Mouse (Mus musculus) megakaryocyte, adult 5-6 weeks (primary cell): ENCODE data around the gene Epn3. TPM values are rescaled to one million over a fixed set of nuclear protein-coding genes. Genes with fewer than 3 reads are reported as not detected.

ENCODE experiments used
- ATAC-seq: 2 replicates; pipeline ENCODE4 v1.8.0; 2016; ENCODE audit warnings: mild to moderate bottlenecking, inconsistent platforms; ENCODE audit not compliant: poor library complexity, severe bottlenecking
- total RNA-seq, 2 experiments: library from RNA; stranded (forward) in 1 of 2; stranded (reverse) in 1 of 2; fragments of 153-499, 151-499 nt in 1 of 2; fragments of 221-1000, 200-1000 nt in 1 of 2; gene quantifications; 2 replicates each; pipeline versions ENCODE4 v1.2.3 to v1.2.4; 2015 to 2017

Epn3 gene
- total RNA-seq, 2 experiments from 2014 or later = not detected

- no peak for ATAC-seq
Observed at GRCm38 (mm10) chr11:94498093-94498996, 1.4 kb downstream of the Epn3 start.

- no peak for ATAC-seq
Observed at GRCm38 (mm10) chr11:94495415-94495814, 4.4 kb downstream of the Epn3 start.

GRCm38 (mm10) chr11:94491749-94492099, 8.1 kb downstream of the Epn3 start:
- ATAC-seq = no peak

GRCm38 (mm10) chr11:94491035-94491748, 8.6 kb downstream of the Epn3 start:
- ATAC-seq = no peak

- ATAC-seq = no peak
Observed at GRCm38 (mm10) chr11:94489745-94490144, 10.0 kb downstream of the Epn3 start.

- ATAC-seq = no peak
Observed at GRCm38 (mm10) chr11:94488767-94489533, 10.8 kb downstream of the Epn3 start.

GRCm38 (mm10) chr11:94486001-94486400, 13.8 kb downstream of the Epn3 start, which contains the start of gene Spata20:
Spata20 (minus strand) TSS chr11:94486179.
- ATAC-seq = peak; percentile 78

GRCm38 (mm10) chr11:94485223-94485622, 14.6 kb downstream of the Epn3 start:
- no peak for ATAC-seq

- no peak for ATAC-seq
Observed at GRCm38 (mm10) chr11:94484636-94485035, 15.1 kb downstream of the Epn3 start.

GRCm38 (mm10) chr11:94483921-94484320, 15.9 kb downstream of the Epn3 start:
- no peak for ATAC-seq

- no peak for ATAC-seq
Observed at GRCm38 (mm10) chr11:94483436-94483835, 16.3 kb downstream of the Epn3 start.

- no peak for ATAC-seq
Observed at GRCm38 (mm10) chr11:94482738-94483137, 17.0 kb downstream of the Epn3 start.

- no peak for ATAC-seq
Observed at GRCm38 (mm10) chr11:94481963-94482362, 17.8 kb downstream of the Epn3 start.

- ATAC-seq = no peak
Observed at GRCm38 (mm10) chr11:94480382-94480781, 19.4 kb downstream of the Epn3 start.

- no peak for ATAC-seq
Observed at GRCm38 (mm10) chr11:94477651-94478050, 22.1 kb downstream of the Epn3 start.

GRCm38 (mm10) chr11:94475722-94476121, 24.1 kb downstream of the Epn3 start:
- ATAC-seq = no peak

- ATAC-seq = no peak
Observed at GRCm38 (mm10) chr11:94474544-94474910, 25.2 kb downstream of the Epn3 start.

GRCm38 (mm10) chr11:94473707-94474543, 25.8 kb downstream of the Epn3 start, which contains the start of gene Cacna1g:
Cacna1g (minus strand) TSS chr11:94474198.
- peak; percentile 76 for ATAC-seq

- no peak for ATAC-seq
Observed at GRCm38 (mm10) chr11:94472916-94473706, 26.7 kb downstream of the Epn3 start.

GRCm38 (mm10) chr11:94472585-94472915, 27.2 kb downstream of the Epn3 start:
- no peak for ATAC-seq
